Mouse (Mus musculus): ENCODE data around the gene Tas2r125.

DNA sequence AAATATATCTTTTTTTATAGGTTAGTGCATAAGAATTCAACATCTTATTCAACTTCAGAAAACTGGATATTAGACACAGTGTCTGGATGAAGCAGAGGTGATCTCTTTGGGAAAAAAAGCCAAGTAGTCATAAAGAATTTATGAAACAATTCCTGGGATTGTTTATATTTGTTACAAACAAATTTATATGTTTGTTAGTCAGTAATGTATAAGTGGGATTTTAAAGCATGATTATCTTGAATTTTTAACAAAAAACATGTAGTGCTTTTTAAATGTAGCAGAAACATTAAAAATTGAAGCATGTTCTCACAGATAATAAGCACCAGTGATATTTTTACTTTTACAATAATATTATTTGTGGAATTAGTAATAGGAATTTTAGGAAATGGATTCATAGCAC lies 41.7 kb upstream of the Tas2r125 start, which contains the start of gene Tas2r110:
- TF ChIP-seq POLR2A (IDR thresholded peaks at IDR 0.05; ENCODE audit: insufficient read depth, low read depth, low read length): no peak
- TF ChIP-seq CTCF (IDR thresholded peaks at IDR 0.05; ENCODE audit: insufficient read depth, low read depth, low read length): no peak
